Mouse (Mus musculus) C2C12 (cell line): ENCODE results near the gene Nr1h2. TPM values are rescaled to one million over a fixed set of nuclear protein-coding genes. Genes with fewer than 3 reads are reported as not detected.

Source experiments
- H3K27me3 ChIP-seq: one replicate; pipeline ENCODE4 v1.6.1; 2011; ENCODE audit not compliant: control insufficient read depth, insufficient read depth, insufficient read length
- H3K36me3 ChIP-seq: one replicate; pipeline ENCODE4 v1.6.1; 2011; ENCODE audit not compliant: control insufficient read depth, insufficient read depth
- H3K4me3 ChIP-seq: one replicate; pipeline ENCODE4 v1.5.1; 2011; ENCODE audit warnings: mild to moderate bottlenecking, control low read depth; ENCODE audit not compliant: poor library complexity, insufficient read depth, severe bottlenecking
- H3K79me2 ChIP-seq: one replicate; pipeline ENCODE4 v1.6.1; 2011; ENCODE audit not compliant: control insufficient read depth, insufficient read depth
- H3K79me3 ChIP-seq: one replicate; pipeline ENCODE4 v1.6.1; 2011; ENCODE audit warnings: low read depth, control low read depth
- H3ac ChIP-seq: one replicate; pipeline ENCODE3; 2011; ENCODE audit warnings: low read depth; ENCODE audit not compliant: control insufficient read depth, insufficient read length
- CEBPB ChIP-seq: IDR thresholded peaks from one replicate; pipeline ENCODE4 v1.6.1; 2011; ENCODE audit warnings: low read depth, mild to moderate bottlenecking, control low read depth, moderate library complexity
- CTCF ChIP-seq: IDR thresholded peaks from one replicate; pipeline ENCODE4 v1.5.1; 2011; ENCODE audit not compliant: control insufficient read depth, insufficient read depth, insufficient read length
- FOSL1 ChIP-seq: IDR thresholded peaks from one replicate; pipeline ENCODE4 v1.8.0; 2011; ENCODE audit warnings: mild to moderate bottlenecking, low read length; ENCODE audit not compliant: poor library complexity, insufficient read depth, severe bottlenecking
- MAX ChIP-seq: IDR thresholded peaks from one replicate; pipeline ENCODE4 v1.6.1; 2011; ENCODE audit warnings: mild to moderate bottlenecking, control low read depth
- MYOD1 ChIP-seq: IDR thresholded peaks from one replicate; pipeline ENCODE4 v1.6.1; 2011; ENCODE audit warnings: low read depth; ENCODE audit not compliant: control insufficient read depth, insufficient read length
- MYOG ChIP-seq: IDR thresholded peaks from one replicate; pipeline ENCODE4 v1.6.1; 2011; ENCODE audit not compliant: control insufficient read depth, insufficient read length; ENCODE audit errors: extremely low read depth
- USF1 ChIP-seq: IDR thresholded peaks from one replicate; pipeline ENCODE4 v1.6.1; 2011; ENCODE audit warnings: low read depth, mild to moderate bottlenecking, control low read depth, moderate library complexity
- polyA plus RNA-seq: library from polyadenylated mRNA; unstranded; fragments of >200 nt; fragmentation: generic; extraction: Trizol; gene quantifications from one replicate; pipeline ENCODE4 v1.2.1, GENCODE M21; 2012; ENCODE audit warnings: missing spikeins

Nr1h2 gene
- polyA plus RNA-seq, 1 experiment: 61.0 TPM

DNA sequence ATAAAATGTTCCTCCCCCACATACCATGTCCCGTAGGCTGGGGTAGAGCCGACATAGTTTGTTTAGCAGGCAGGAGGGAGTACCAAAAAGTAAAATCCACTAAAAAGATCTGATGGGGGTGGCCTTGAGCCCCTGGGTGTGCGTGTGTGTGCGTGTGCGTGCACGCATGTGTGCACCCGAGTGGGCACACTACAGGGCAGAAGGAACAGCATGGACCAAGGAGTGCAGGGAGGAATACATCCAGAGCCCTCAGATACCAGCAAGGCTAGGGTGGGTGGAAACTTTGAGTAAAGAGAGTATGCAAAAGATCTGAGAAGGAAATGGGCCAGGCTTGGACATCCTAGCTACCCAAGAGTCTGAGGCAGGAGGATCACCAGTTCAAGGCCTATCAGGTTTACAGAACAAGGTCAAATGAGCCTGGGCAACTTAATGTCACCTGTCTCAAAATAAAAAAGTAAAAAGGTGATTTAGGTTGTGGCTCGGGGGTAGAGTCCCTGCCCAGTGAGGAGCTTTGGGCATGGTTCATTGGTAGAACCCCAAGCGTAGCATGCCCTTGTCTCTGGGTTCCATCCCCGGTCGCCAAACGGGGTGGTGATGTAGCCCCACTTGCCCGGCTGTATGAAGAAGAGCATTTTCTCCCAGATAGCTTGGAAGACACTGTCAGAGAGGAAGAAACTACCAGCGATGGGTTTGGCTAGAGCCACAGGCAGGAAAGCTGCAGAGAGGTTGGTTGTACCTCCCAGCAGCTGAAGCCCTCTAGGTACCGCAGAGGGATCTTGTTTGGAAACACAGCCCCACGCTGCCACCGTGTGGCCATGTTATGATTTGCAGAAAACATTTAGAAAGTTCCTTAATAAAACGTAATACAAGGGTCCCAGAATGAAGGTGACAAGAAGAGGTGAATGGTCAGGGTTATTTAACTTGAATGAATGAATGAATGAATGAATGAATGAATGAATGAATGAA lies 7.0 kb upstream of the Nr1h2 start:
- peaks cover 8% of the 10 kb centered on the region for H3K27me3 ChIP-seq
- TF ChIP-seq CTCF: peak; percentile 11
- TF ChIP-seq CEBPB: no peak
- H3K4me3 ChIP-seq: no peak overlapping the region
- H3ac ChIP-seq: no peak overlapping the region
- no peaks in the 10 kb centered on the region for H3K79me3 ChIP-seq
- no peaks in the 10 kb centered on the region for H3K36me3 ChIP-seq
- no peaks in the 10 kb centered on the region for H3K79me2 ChIP-seq

DNA sequence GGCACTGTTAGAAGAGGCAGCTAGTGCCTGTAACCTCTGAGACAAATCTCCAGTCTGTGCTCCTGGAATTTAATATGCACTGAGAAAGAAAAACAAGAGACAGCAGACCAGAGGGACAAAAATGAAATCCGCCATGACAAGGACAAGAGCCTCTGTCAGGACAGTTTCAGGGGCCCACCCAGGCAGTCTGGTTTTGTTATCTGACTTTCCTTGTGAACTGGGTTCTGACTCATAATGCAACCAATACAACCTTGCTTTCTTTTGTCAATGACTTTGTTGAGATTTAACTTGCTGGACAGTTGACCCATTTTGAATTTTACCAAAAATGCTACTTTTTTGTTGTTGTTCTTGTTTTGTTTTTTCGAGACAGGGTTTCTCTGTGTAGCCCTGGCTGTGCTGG lies 3.9 kb upstream of the Nr1h2 start:
- H3K4me3 ChIP-seq: no peak overlapping the region
- no peaks in the 10 kb centered on the region for H3K36me3 ChIP-seq
- no peak overlapping the region for H3ac ChIP-seq
- no peaks in the 10 kb centered on the region for H3K79me2 ChIP-seq
- H3K79me3 ChIP-seq: no peaks in the 10 kb centered on the region
- H3K27me3 ChIP-seq: no peaks in the 10 kb centered on the region
- no peak for TF ChIP-seq CTCF
- no peak for TF ChIP-seq MAX
- TF ChIP-seq CEBPB: no peak
- TF ChIP-seq MYOD1: no peak
- TF ChIP-seq MYOG: no peak

DNA sequence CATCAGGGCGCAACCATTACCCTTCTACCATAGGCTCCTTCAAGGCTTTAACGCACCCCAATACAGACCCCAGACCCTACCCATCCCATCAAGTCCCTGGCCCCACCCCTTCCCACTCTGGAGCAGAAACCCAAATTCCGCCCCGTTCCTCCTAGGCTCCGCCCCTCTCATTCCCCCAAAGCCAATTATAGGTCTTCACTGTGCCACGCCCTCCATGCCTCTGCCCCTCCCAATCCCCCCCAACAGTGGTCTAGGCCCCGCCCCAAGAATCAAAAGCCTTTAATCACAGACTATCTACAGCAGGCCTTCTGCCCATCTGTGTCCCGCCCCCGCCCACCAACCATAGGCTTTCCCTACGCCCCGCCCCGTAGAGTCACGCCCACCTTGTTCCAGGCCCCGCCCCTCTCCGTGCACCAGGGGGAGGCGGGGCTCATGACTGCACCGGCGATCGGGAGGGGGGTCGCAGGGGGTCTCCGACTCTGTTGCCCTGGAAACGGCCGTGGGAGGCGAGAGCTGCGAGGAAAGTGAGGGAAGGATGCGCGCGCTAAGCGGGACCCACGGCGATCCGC lies 471 bp downstream of the Nr1h2 start:
- H3K79me3 ChIP-seq: no peaks in the 10 kb centered on the region

DNA sequence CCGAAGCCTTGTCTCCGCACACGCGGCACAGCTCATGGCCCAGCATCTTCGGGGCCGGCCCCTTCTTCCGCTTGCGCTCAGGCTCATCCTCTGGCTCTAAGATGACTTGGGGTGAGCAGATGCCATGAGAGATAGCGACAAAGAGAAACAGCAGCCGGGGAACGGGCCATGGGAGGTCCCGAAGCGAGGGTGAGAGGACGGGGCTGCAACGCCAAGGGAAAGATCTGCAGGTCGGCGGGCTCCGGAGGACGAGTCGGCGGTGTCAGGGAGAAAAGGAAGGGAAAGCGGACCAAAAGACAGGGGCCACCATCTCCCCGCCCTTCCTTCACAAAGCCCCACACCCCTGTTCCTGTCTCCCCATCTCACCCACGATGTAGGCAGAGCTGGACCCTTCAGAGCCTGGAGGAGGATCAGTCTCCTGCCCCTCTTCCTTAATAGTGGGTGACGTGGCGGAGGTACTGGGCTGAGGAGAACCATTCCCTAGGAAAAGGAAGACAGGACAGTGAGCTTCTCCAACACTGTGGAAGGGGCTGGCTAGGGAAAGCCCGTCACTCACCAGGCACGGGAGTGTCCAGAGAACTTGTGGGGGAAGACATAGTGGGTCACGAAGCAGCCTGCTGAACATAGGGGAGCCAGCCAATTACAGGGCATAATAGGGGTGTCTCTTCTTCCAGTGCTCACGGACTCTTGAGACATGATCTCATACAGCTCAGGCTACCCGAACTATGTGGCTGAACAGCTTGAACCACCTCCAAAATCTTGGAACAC lies 1.4 kb downstream of the Nr1h2 start:
- no peaks in the 10 kb centered on the region for H3K27me3 ChIP-seq
- H3K4me3 ChIP-seq: peak overlapping the region; percentile 14
- peaks cover 9% of the 10 kb centered on the region for H3K79me2 ChIP-seq
- H3ac ChIP-seq: no peak overlapping the region
- H3K36me3 ChIP-seq: peaks cover 9% of the 10 kb centered on the region
- H3K79me3 ChIP-seq: peaks cover 7% of the 10 kb centered on the region
- TF ChIP-seq MAX (no peak), MYOD1 (no peak)

More for the DNA sequence above, 471 bp downstream of the Nr1h2 start:
- TF ChIP-seq CEBPB (no peak), MYOD1 (no peak), USF1 (no peak), MYOG (no peak), FOSL1 (no peak), MAX (no peak), CTCF (no peak)
- Histone ChIP-seq H3K4me3 (peak overlapping the region; percentile 74), H3K79me2 (no peaks in the 10 kb centered on the region), H3K36me3 (peaks cover 9% of the 10 kb centered on the region), H3ac (peak overlapping the region; percentile 87), H3K27me3 (no peaks in the 10 kb centered on the region)

DNA sequence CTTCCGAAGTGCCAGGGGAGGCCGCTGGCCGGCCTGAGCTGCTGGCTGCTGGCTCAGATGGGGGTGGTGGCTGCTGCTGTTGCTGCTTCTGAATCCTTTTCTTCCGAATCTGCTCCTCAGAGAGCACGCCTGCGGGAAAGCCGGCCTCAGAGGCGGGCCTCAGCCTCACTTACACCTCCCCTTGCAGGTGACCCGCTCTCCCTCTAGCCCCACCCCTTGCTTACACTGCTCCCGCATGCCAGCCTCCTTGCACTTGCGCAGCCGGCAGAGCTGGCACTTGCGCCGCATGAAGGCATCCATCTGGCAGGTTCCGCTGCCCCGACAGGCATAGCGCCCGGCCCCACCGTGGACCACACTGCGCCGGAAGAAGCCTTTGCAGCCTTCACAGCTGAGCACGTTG lies 2.0 kb downstream of the Nr1h2 start:
- Histone ChIP-seq H3K79me2 (peaks cover 15% of the 10 kb centered on the region), H3K79me3 (peaks cover 12% of the 10 kb centered on the region), H3K36me3 (peaks cover 9% of the 10 kb centered on the region), H3K27me3 (no peaks in the 10 kb centered on the region), H3ac (no peak overlapping the region), H3K4me3 (no peak overlapping the region)
- TF ChIP-seq FOSL1: no peak
- no peak for TF ChIP-seq MYOG
- no peak for TF ChIP-seq CTCF
- no peak for TF ChIP-seq MYOD1
- no peak for TF ChIP-seq CEBPB
- no peak for TF ChIP-seq MAX

DNA sequence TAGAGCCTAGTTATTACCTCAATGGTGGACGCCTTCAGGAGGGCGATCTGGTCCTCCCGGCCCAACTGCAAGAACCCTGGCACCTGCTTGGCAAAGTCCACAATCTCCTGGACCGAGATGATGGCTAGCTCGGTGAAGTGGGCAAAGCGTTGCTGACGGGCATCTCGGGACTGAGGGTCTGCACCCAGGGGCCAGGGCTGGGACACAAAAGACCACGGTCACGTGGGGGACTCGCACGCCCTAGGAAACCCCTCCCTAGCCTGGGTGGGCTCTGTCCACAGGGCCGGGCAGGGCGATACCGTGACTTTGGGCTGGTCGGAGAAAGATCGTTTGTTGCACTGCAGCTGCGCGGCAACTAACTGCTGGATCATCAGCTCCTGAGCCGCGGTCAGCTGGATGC lies 2.5 kb downstream of the Nr1h2 start:
- peaks cover 17% of the 10 kb centered on the region for H3K79me3 ChIP-seq
- H3K4me3 ChIP-seq: no peak overlapping the region

More for the DNA sequence above, 2.5 kb downstream of the Nr1h2 start:
- Histone ChIP-seq H3K36me3 (peaks cover 9% of the 10 kb centered on the region), H3K27me3 (no peaks in the 10 kb centered on the region), H3K79me2 (peaks cover 20% of the 10 kb centered on the region), H3ac (no peak overlapping the region)
- TF ChIP-seq FOSL1 (no peak), CTCF (no peak), MYOD1 (no peak), USF1 (no peak), CEBPB (no peak), MAX (no peak), MYOG (no peak)
